Mouse (Mus musculus) liver, embryonic 15.5 days (tissue): ENCODE measurements around the gene Cd59a. TPM values are rescaled to one million over a fixed set of nuclear protein-coding genes. Genes with fewer than 3 reads are reported as not detected.
"Not testable (repeated sequence)": the region's sequence is repeated elsewhere in the genome, so short reads cannot be mapped to it uniquely, and the experiment has no call there.

Source experiments
- ATAC-seq: fragments of 200-750 bp; cut with Nextera tagmentation; 2 replicates; pipeline ENCODE4 v1.8.0; 2017; ENCODE audit warnings: moderate number of reproducible peaks, mild to moderate bottlenecking, moderate library complexity; ENCODE audit not compliant: insufficient read depth
- H3K27ac ChIP-seq: fragments of 300-500 bp; sonication (generic); replicated peaks from 2 replicates; pipeline ENCODE4 v1.5.1; 2015; ENCODE audit warnings: mild to moderate bottlenecking, inconsistent platforms
- H3K27me3 ChIP-seq: fragments of 300-500 bp; sonication (generic); 2 replicates; pipeline ENCODE4 v1.6.1; 2015; ENCODE audit warnings: mild to moderate bottlenecking, inconsistent platforms
- H3K36me3 ChIP-seq: fragments of 300-500 bp; sonication (generic); replicated peaks from 2 replicates; pipeline ENCODE4 v1.6.1; 2015; ENCODE audit warnings: moderate library complexity, mild to moderate bottlenecking, inconsistent platforms
- H3K4me1 ChIP-seq: fragments of 300-500 bp; sonication (generic); replicated peaks from 2 replicates; pipeline ENCODE4 v1.6.1; 2015; ENCODE audit warnings: inconsistent platforms
- H3K4me2 ChIP-seq: fragments of 300-500 bp; sonication (generic); 2 replicates; pipeline ENCODE4 v1.6.1; 2015; ENCODE audit warnings: moderate library complexity, mild to moderate bottlenecking, inconsistent platforms
- H3K4me3 ChIP-seq: fragments of 300-500 bp; sonication (generic); replicated peaks from 2 replicates; pipeline ENCODE4 v1.5.1; 2015; ENCODE audit warnings: mild to moderate bottlenecking, inconsistent platforms
- H3K9ac ChIP-seq: fragments of 300-500 bp; sonication (generic); 2 replicates; pipeline ENCODE4 v1.6.1; 2015; ENCODE audit warnings: moderate library complexity, mild to moderate bottlenecking, inconsistent platforms
- H3K9me3 ChIP-seq: fragments of 300-500 bp; sonication (generic); replicated peaks from 2 replicates; pipeline ENCODE4 v1.6.1; 2016; ENCODE audit warnings: inconsistent platforms
- WGBS: fragments of 180-500 bp; shearing (Covaris S2); methylation state at CpG from one replicate; pipeline ENCODE4 v1.1.7; 2015; ENCODE audit warnings: mixed read lengths; ENCODE audit not compliant: insufficient replicate concordance; 5-methylcytosine and 5-hydroxymethylcytosine counted together
- polyA plus RNA-seq: library from polyadenylated mRNA; unstranded; fragments of >200 nt; fragmentation: Nextera tagmentation; extraction: Ambion mirVana; gene quantifications from 2 replicates; pipeline ENCODE4 v1.2.1, GENCODE M21; 2015

The Cd59a gene
- polyA plus RNA-seq, 1 experiment from 2014 or later: 92.5 TPM

DNA sequence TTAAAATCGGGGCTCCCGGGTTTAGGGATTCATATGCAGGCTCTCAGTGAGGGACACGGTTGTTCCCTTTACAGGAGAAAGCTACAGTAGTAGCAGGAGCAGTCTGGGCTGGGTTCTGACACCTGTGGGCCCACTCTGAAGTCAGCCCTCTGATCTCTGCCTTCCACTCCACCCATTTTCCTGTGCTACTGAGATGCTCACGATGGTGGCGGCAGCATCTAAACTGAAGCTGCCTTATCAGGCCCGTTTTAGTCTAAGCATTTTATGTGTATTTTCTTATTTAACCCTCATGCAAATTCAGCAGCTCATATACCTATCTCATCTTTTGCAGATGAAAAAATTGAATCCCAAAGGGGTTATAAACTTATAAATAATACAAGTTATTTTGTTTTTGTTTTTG, 9.2 kb downstream of the Cd59a start:
- Histone ChIP-seq H3K4me1 (peaks cover 78% of the 10 kb centered on the region), H3K9ac (no peak overlapping the region), H3K36me3 (peaks cover 50% of the 10 kb centered on the region), H3K27me3 (no peaks in the 10 kb centered on the region), H3K4me3 (no peak overlapping the region), H3K9me3 (no peaks in the 10 kb centered on the region), H3K4me2 (no peak overlapping the region), H3K27ac (no peak overlapping the region)
- WGBS: 80% methylated on average over 6 of the region's 6 CpGs
- ATAC-seq: no peak

DNA sequence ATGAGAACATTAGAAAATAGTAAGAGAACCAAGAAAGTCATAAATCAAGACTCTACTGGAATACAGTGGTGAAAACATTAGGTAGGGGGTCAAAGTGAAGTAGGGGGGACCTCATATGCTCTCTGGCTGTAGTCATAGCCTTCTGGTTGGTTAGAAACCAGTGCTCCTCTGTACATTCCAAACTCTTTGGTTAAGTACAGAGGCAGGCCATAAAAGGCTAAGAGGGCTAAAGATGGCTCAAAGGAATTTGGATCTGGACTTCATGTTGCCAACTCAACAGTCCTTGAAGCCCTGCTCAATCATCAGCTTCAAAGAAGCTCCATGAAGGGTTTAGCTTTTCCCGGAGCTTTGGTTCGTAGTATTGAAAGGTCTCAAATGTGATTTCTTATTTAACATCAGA, 13.4 kb downstream of the Cd59a start:
- H3K9ac ChIP-seq, H3K4me3 ChIP-seq, H3K9me3 ChIP-seq, H3K27me3 ChIP-seq, ATAC-seq, H3K4me2 ChIP-seq, H3K27ac ChIP-seq: not testable (repeated sequence)
- WGBS: 82% methylated on average over 2 of the region's 2 CpGs
- H3K4me1 ChIP-seq: peaks cover 60% of the 10 kb centered on the region
- peaks cover 49% of the 10 kb centered on the region for H3K36me3 ChIP-seq

DNA sequence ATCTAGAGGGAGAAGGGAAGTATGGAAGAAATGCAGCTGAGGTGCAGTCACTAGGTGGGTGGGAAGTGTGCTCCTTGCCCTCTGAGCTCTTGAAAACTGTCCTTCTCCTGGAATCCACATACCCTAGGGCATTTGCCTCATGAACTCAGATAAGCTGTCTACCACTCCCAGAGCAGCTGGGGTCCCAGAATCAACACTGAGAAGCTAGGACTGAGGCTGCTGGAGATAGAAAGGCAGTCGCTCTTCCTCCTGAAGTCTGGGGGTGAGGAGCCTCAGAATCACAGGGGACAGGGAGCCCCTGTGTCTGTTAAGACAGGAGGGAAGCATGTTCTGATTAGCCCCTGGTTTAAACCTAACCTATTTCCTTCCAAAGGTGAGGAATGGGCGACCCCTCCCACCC, 13.9 kb downstream of the Cd59a start:
- no peaks in the 10 kb centered on the region for H3K9me3 ChIP-seq
- H3K4me2 ChIP-seq: no peak overlapping the region
- H3K36me3 ChIP-seq: peaks cover 48% of the 10 kb centered on the region
- no peak for ATAC-seq
- peaks cover 56% of the 10 kb centered on the region for H3K4me1 ChIP-seq
- WGBS: 28% methylated on average over 2 of the region's 2 CpGs
- H3K27me3 ChIP-seq: no peaks in the 10 kb centered on the region
- 0 out of 2 replicates have a peak overlapping the region, but pooled peaks have one; percentile 22 for H3K27ac ChIP-seq
- H3K4me3 ChIP-seq: no peak overlapping the region
- no peak overlapping the region for H3K9ac ChIP-seq

DNA sequence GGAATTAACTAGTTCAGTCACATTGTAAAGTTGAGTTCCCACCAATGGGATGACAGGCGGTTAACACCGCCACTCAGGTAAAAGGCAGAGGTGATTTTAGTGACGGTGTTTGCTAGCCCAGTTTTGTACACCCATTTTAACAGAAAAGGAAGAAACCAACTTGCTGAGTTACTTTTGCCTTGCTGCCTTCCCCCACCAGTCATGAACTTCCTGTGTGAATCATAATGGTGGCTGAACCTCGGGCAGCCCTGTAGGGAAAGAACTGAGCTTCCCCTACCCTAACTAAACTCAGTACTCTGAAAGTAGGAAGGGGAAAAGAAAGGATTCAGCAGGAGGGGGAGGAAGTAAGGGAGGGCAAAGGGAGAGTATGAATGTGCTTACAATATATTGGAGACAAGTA, 14.4 kb downstream of the Cd59a start:
- H3K4me3 ChIP-seq: no peak overlapping the region
- ATAC-seq: no peak
- no peaks in the 10 kb centered on the region for H3K27me3 ChIP-seq
- no peak overlapping the region for H3K4me2 ChIP-seq
- peaks cover 49% of the 10 kb centered on the region for H3K36me3 ChIP-seq
- H3K27ac ChIP-seq: 0 out of 2 replicates have a peak overlapping the region, but pooled peaks have one; percentile 2
- no peak overlapping the region for H3K9ac ChIP-seq
- 66% methylated on average over 4 of the region's 4 CpGs for WGBS
- H3K9me3 ChIP-seq: no peaks in the 10 kb centered on the region
- peaks cover 52% of the 10 kb centered on the region for H3K4me1 ChIP-seq

DNA sequence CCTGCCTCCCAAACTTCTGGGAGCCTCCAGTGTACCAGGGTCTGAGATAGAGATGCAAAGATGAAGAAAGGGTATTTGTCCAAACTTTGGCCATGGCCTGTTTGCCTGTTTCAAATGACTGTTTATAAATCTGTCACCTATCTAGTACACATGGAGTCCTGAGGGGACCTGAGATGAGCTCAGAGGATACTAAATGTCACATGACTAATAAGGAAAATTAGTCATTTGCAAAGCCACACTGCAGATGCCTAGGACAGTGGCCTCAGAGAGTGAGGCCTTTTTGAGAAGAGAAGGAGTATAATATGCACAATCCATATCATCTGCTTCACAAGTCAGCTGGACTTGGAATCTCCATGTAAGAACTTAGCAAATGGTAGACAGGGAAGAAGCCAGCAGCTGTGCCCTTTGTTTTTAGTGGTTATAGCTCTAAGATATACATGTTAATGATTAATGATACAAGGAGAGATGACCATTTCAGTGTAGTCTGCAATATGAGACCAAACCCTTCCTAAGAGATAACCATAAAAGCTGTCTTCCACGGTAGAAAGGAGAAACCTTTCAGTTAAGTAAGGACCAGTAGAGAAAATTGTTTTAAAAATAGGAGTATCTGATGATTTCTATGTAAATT, 15.7 kb downstream of the Cd59a start:
- H3K27ac ChIP-seq, H3K4me2 ChIP-seq, H3K27me3 ChIP-seq, H3K4me3 ChIP-seq, ATAC-seq, H3K9ac ChIP-seq, H3K9me3 ChIP-seq: not testable (repeated sequence)
- Histone ChIP-seq H3K4me1 (peaks cover 47% of the 10 kb centered on the region), H3K36me3 (peaks cover 40% of the 10 kb centered on the region)
- WGBS: no CpG with 5 or more reads among the region's 1 CpGs

DNA sequence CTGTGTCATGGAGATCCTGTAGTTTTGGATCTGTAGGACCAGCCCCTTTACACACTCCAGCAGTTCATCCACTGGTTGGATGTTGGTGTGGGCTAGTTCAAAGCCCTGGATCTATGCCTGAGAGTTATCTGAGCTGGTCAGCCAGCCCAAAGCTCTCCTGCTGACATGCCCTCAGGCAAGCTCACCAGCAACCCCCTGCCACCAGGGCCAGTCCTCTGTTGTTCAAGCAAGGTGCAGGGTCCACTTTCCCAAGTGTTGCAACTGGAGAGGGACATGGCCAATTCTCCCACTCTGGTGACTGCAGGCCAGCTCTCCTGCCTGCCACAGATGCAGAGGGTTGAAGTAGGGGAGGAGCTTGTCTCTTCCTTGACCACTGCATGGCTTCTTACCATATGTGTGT, 18.0 kb downstream of the Cd59a start:
- Histone ChIP-seq H3K4me1 (peaks cover 34% of the 10 kb centered on the region), H3K36me3 (peaks cover 32% of the 10 kb centered on the region), H3K27ac (0 out of 2 replicates have a peak overlapping the region, but pooled peaks have one; percentile 19)
- H3K27me3 ChIP-seq, H3K9me3 ChIP-seq, H3K4me2 ChIP-seq, H3K4me3 ChIP-seq, H3K9ac ChIP-seq: not testable (repeated sequence)
- ATAC-seq: peak; percentile 67

DNA sequence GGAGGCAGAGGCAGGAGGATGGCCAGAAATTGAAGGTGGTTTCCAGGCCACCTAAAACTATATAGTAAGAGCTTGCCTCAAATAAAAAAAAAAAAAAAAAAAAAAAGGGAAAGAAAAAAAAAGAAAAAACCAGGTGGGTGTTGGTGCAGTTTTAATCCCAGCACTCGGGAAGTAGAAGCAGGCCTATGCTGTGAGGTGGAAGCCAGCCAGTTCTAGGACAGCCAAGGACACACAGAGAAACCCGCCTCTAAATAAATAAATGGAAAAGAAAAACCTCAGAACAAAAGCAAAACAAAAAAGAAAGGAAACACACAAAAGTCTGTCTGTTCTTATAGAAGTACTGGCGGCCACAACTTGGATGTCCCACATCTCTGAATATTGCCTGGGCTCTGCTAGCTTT, 19.3 kb downstream of the Cd59a start:
- peaks cover 38% of the 10 kb centered on the region for H3K4me1 ChIP-seq
- H3K9me3 ChIP-seq: no peaks in the 10 kb centered on the region
- no peaks in the 10 kb centered on the region for H3K27me3 ChIP-seq
- no peak overlapping the region for H3K4me3 ChIP-seq
- no peak for ATAC-seq
- 79% methylated on average over 3 of the region's 3 CpGs for WGBS
- H3K36me3 ChIP-seq: peaks cover 33% of the 10 kb centered on the region
- no peak overlapping the region for H3K27ac ChIP-seq
- H3K9ac ChIP-seq: no peak overlapping the region
- no peak overlapping the region for H3K4me2 ChIP-seq

DNA sequence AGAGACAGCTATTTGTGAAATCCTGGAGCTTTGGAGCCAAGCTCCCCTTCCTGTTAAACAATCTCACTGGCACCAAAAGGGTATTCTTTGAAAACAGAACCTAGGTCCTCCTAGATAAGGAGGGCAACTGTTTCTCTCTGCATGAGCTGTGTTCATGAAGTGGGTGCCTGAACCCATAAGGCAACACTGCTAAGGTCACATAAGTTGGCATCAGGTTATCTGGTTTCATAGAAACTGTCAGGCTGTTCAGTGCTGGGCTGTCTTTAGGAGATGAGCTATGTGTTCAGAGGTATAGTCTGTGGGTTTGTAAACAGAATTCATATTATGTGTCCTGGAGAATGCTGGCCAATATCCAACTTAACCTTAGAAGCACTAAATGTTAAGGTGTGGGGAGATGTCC, 21.6 kb downstream of the Cd59a start:
- H3K4me3 ChIP-seq, H3K9me3 ChIP-seq, H3K9ac ChIP-seq, ATAC-seq, H3K4me2 ChIP-seq, H3K27me3 ChIP-seq: not testable (repeated sequence)
- H3K4me1 ChIP-seq: peaks cover 51% of the 10 kb centered on the region
- peak overlapping the region; percentile 38; the same call in 1 of the 2 replicates for H3K27ac ChIP-seq
- H3K36me3 ChIP-seq: peaks cover 24% of the 10 kb centered on the region

DNA sequence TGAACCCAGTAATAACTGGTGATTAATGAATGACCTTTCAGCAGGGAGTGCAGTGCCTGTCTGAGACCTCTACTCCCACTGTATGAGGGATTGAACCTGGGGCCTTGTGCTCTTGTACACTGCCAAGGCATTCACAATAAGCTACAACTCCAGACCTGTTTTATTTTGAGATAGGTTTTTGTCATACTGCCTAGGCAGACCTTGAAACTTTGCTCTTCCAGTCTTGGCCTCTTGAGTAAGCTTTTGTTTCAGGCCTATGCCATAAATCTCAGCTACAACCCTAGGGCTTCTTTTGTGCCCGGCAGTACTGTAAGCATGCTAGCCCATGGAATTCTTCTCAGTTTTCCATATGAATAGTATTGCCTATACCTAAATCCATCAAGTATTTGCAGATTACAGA, 23.5 kb downstream of the Cd59a start:
- H3K4me1 ChIP-seq: peaks cover 59% of the 10 kb centered on the region

DNA sequence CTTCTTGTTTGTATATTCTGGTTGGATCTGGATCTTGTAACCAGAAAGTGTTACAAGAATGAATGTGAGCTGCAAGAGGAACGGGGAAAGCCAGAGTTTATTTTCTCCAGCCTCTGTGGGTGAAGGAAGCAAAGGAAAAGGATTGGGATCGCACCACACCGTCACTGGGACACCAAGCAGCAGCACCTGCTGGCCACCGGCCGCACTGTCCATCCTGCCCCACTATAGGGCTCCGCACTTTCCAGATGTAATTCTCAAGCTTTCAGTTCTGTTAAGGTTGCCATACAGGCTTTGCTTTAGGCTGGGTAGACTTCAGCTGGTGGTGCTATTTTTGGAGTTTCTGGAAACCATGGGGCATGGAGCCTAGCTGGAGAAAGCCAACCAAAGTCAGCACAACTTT, 24.7 kb downstream of the Cd59a start:
- no peak for ATAC-seq
- 74% methylated on average over 6 of the region's 6 CpGs for WGBS
- no peak overlapping the region for H3K4me2 ChIP-seq
- H3K27me3 ChIP-seq: peaks cover 9% of the 10 kb centered on the region
- H3K9me3 ChIP-seq: no peaks in the 10 kb centered on the region
- H3K9ac ChIP-seq: 0 out of 2 replicates have a peak overlapping the region, but pooled peaks have one; percentile 9
- peak overlapping the region; percentile 99 for H3K27ac ChIP-seq
- H3K4me1 ChIP-seq: peaks cover 66% of the 10 kb centered on the region
- peaks cover 7% of the 10 kb centered on the region for H3K36me3 ChIP-seq
- H3K4me3 ChIP-seq: no peak overlapping the region

More for the DNA sequence above, 23.5 kb downstream of the Cd59a start:
- H3K27ac ChIP-seq: peak overlapping the region; percentile 99; the same call in 1 of the 2 replicates
- H3K9me3 ChIP-seq: no peaks in the 10 kb centered on the region
- H3K9ac ChIP-seq: no peak overlapping the region
- no peak for ATAC-seq
- WGBS: 85% methylated on average over 1 of the region's 1 CpGs
- H3K36me3 ChIP-seq: peaks cover 16% of the 10 kb centered on the region
- H3K27me3 ChIP-seq: no peaks in the 10 kb centered on the region
- no peak overlapping the region for H3K4me3 ChIP-seq
- no peak overlapping the region for H3K4me2 ChIP-seq

DNA sequence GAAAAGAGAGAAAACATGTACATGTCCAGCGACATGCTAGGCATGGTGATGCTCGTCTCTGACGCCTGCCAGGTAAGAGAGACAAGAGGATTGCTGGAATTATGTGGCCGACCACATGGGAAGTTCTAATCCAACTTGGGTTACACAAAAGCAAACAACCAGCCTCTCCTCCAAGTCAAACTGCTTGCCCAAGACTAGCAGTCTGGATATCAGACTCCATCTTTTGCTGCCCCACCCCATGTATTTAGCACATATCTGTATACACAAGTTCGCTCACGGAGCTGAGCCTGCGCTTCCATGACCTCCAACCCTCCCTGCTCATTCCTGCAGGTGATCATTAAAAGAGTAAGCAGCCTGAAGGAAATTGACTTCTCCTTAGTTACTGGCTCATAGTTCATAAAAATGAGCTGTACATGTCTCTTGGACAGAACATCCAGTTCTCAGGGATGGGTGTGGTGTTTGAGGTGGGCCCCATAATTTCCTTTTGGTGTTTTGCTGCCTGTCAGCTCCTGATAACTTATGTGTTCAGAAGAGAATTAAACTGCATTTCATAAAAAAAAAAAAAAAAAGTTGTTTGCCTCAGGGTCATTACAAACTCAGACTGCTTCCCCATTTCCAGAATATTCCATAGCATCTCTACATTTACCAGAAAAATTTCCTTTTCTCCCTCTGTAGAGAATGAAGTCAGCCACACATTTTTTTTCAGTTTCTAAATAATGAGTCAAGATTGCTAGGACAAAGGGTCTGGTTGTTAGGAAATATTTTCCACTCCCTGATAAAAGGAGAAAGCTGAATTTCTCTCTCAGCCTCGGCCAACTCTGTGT, 26.3 kb downstream of the Cd59a start:
- H3K4me1 ChIP-seq: peaks cover 63% of the 10 kb centered on the region
- H3K9me3 ChIP-seq: no peaks in the 10 kb centered on the region
- peak overlapping the region; percentile 77 for H3K4me3 ChIP-seq
- 29% methylated on average over 8 of the region's 8 CpGs for WGBS
- H3K27ac ChIP-seq: peak overlapping the region; percentile 99
- peak overlapping the region; percentile 97 for H3K9ac ChIP-seq
- H3K36me3 ChIP-seq: peaks cover 4% of the 10 kb centered on the region
- peak; percentile 71 for ATAC-seq
- peak overlapping the region; percentile 94 for H3K4me2 ChIP-seq
- H3K27me3 ChIP-seq: peaks cover 23% of the 10 kb centered on the region
